Mouse (Mus musculus) myocyte (in vitro differentiated cells): ENCODE data around the gene Smc5.

Experiments used
- CEBPB ChIP-seq: IDR thresholded peaks from 2 replicates; pipeline ENCODE4 v1.6.1; 2011; ENCODE audit warnings: mild to moderate bottlenecking, moderate library complexity; ENCODE audit not compliant: poor library complexity, insufficient read depth, severe bottlenecking
- E2F4 ChIP-seq: IDR thresholded peaks from one replicate; pipeline ENCODE4 v1.6.1; 2011; ENCODE audit warnings: mild to moderate bottlenecking, control low read depth, moderate library complexity; ENCODE audit not compliant: insufficient read depth
- MAX ChIP-seq: IDR thresholded peaks from one replicate; pipeline ENCODE4 v1.6.1; 2011; ENCODE audit warnings: low read depth, mild to moderate bottlenecking, control low read depth
- MYOD1 ChIP-seq, 3 experiments: IDR thresholded peaks; one replicate each; pipeline ENCODE4 v1.6.1; 2011; ENCODE audit warnings: control low read depth in 2 of 3, low read depth in 2 of 3, mild to moderate bottlenecking in 2 of 3, moderate library complexity in 1 of 3; ENCODE audit not compliant: insufficient read length in 2 of 3, control insufficient read depth in 1 of 3
- MYOG ChIP-seq, 3 experiments: IDR thresholded peaks; one replicate each; pipeline ENCODE4 v1.6.1; 2011; ENCODE audit warnings: control low read depth in 2 of 3, low read depth in 2 of 3, mild to moderate bottlenecking in 2 of 3; ENCODE audit not compliant: insufficient read length in 2 of 3, control insufficient read depth in 1 of 3, insufficient read depth in 1 of 3
- POLR2A ChIP-seq: IDR thresholded peaks from one replicate; pipeline ENCODE4 v1.6.1; 2011; ENCODE audit warnings: low read depth, mild to moderate bottlenecking, control low read depth, moderate library complexity; ENCODE audit not compliant: insufficient read length
- POLR2AphosphoS2 ChIP-seq: IDR thresholded peaks from one replicate; pipeline ENCODE4 v1.6.1; 2011; ENCODE audit warnings: low read depth, control low read depth; ENCODE audit not compliant: insufficient read length
- REST ChIP-seq: IDR thresholded peaks from one replicate; pipeline ENCODE4 v1.6.1; 2011; ENCODE audit warnings: mild to moderate bottlenecking, control low read depth, moderate library complexity; ENCODE audit not compliant: insufficient read depth, insufficient read length
- TCF12 ChIP-seq: IDR thresholded peaks from one replicate; pipeline ENCODE4 v1.6.1; 2011; ENCODE audit warnings: mild to moderate bottlenecking, control low read depth; ENCODE audit not compliant: poor library complexity, insufficient read depth, severe bottlenecking
- USF1 ChIP-seq: IDR thresholded peaks from one replicate; pipeline ENCODE4 v1.6.1; 2011; ENCODE audit warnings: low read depth, mild to moderate bottlenecking, control low read depth, moderate library complexity

DNA sequence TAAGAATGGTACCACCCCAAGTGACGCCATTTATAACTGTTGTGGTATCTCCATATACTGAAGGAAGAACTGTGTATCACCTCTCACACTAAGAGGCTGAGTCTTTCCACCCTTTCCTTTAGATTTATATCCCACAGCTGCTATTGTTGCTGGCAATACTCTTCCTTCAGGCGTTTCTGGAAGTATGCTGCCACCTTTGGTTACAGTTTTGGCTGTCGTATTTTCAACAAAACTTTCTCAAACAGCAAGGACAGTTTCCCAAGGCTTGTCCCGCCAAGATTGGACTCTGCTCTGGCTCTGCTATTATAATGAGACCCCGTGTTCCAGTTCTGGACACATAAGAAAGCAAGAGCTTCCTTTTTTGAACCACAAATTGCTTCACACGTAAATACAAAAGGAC lies 62.4 kb downstream of the Smc5 start:
- TF ChIP-seq TCF12 (no peak), POLR2A (no peak), MYOG (IDR thresholded peaks at IDR 0.05; ENCODE audit: control insufficient read depth in 1 of 3, insufficient read depth in 1 of 3, insufficient read length in 2 of 3, low read depth in 2 of 3) (no peak), USF1 (no peak), POLR2AphosphoS2 (no peak), E2F4 (no peak), CEBPB (no peak), REST (no peak), MYOD1 (IDR thresholded peaks at IDR 0.05; ENCODE audit: control insufficient read depth in 1 of 3, insufficient read length in 2 of 3, low read depth in 2 of 3) (no peak), MAX (no peak)
